Comparison of ENCODE assay signal across 15 mouse cellular contexts in the genomic region with DNA sequence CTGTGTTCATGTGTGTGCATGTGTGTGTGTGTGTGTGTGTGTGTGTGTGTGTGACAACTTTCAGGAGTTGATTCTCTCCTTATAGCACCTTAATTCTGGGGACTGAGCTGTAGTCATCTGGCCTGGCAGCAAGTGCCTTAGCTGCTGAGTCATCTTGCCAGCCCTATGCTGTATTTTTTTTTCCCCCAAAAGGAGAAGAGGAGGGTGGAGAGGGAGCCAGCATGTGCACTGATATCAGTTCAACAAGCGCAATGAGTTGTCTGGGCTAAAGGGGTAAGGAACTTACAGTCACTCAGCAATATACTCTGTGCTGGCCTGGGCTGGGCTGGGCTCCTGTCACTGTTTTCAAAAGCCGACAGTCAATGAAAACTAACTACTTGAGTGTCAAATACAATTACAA. TPM values are rescaled to one million over a fixed set of nuclear protein-coding genes. Genes with fewer than 3 reads are reported as not detected.
DNase-seq lines count a peak whose midpoint lies in the region; ATAC-seq lines count a peak whose summit lies in the region.
"Had no signal": no experiment of that assay in that cellular context is flagged by ENCODE, and none has a peak within 500 bp of the region (broad histone marks: within the 10 kb centered on the region; RNA-seq: fewer than 3 reads in every experiment).

No protein-coding gene starts in this region.

- H3K4me3 ChIP-seq in hindbrain, embryonic 11.5 days (ENCODE audit: low read depth, low read length), result no peak overlapping the region
- H3K4me3 ChIP-seq: midbrain, embryonic 10.5 days; neural tube, embryonic 12.5 days had no signal

- WGBS in hindbrain, embryonic 11.5 days, result 90% methylated on average over 2 of the region's 2 CpGs

- no peaks in the 10 kb centered on the region for H3K4me1 ChIP-seq in hindbrain, embryonic 11.5 days (replicated peaks; ENCODE audit: control insufficient read depth, insufficient read depth, low read length)
- H3K4me1 ChIP-seq: neural tube, embryonic 12.5 days had no signal

- no peaks in the 10 kb centered on the region for H3K36me3 ChIP-seq in hindbrain, embryonic 11.5 days (ENCODE audit: control insufficient read depth, insufficient read depth, low read length)
- H3K36me3 ChIP-seq: midbrain, embryonic 10.5 days; neural tube, embryonic 12.5 days had no signal

- no peaks in the 10 kb centered on the region for H3K27me3 ChIP-seq in hindbrain, embryonic 11.5 days (ENCODE audit: control insufficient read depth, insufficient read depth, low read length)
- H3K27me3 ChIP-seq: neural tube, embryonic 12.5 days had no signal

- DNase-seq in frontal cortex, postnatal 10 days (ENCODE audit: low spot score in 2 of 2), result no peak
- peak; percentile 9 for DNase-seq in urinary bladder, postnatal 14 days (ENCODE audit: low spot score)
- DNase-seq in urinary bladder, adult 2 months (ENCODE audit: low spot score), result no peak
- DNase-seq in liver, result peak; percentile 79
- no peak for DNase-seq in natural killer cell, adult 2 months (ENCODE audit: low spot score in 2 of 2)
- DNase-seq in cerebellum, adult 11-12 months, result no peak
- no peak for DNase-seq in hindbrain, embryonic 11.5 days (ENCODE audit: low spot score)
- DNase-seq: embryo, embryonic 11 days; layer of hippocampus, postnatal 36 days had no signal

- peak; percentile 73; the same call in 1 of the 2 replicates for ATAC-seq in frontal cortex, adult (ENCODE audit: low TSS enrichment)
- no peak for ATAC-seq in hindbrain, embryonic 11.5 days (ENCODE audit: low FRiP score)

- H3K27ac ChIP-seq in hindbrain, embryonic 11.5 days (ENCODE audit: low read depth, low read length), result no peak overlapping the region
- H3K27ac ChIP-seq: hindbrain, embryonic 14.5 days; kidney, postnatal 0 days; midbrain, embryonic 10.5 days; neural tube, embryonic 12.5 days had no signal

- H3K9me3 ChIP-seq in hindbrain, embryonic 11.5 days (ENCODE audit: control insufficient read depth, low read length), result no peaks in the 10 kb centered on the region
- H3K9me3 ChIP-seq: midbrain, embryonic 10.5 days; neural tube, embryonic 12.5 days had no signal

- no peak overlapping the region for H3K9ac ChIP-seq in hindbrain, embryonic 11.5 days (ENCODE audit: low read depth, low read length)
- H3K9ac ChIP-seq: hindbrain, embryonic 14.5 days; neural tube, embryonic 12.5 days had no signal

- H3K4me2 ChIP-seq in hindbrain, embryonic 11.5 days (replicated peaks; ENCODE audit: low read depth, low read length), result no peak overlapping the region
- H3K4me2 ChIP-seq: hindbrain, embryonic 14.5 days; neural tube, embryonic 12.5 days had no signal

RNA-seq across cellular contexts. Expression of a gene that starts 16.5 kb away (rescaled TPM):
- 44.5 and 55.8 TPM in 2 replicates for polyA plus RNA-seq in urinary bladder, adult 2 months (2012; rRNA removed)
- 87.4 and 94.3 TPM in 2 replicates for polyA plus RNA-seq in hindbrain, embryonic 11.5 days (2014; fragmentation: Nextera tagmentation; extraction: Ambion mirVana)

RNA-seq across cellular contexts. Expression of a gene that starts 43.0 kb away (rescaled TPM):
- 0.96 and 1.9 TPM in 2 replicates for polyA plus RNA-seq in urinary bladder, adult 2 months (2012; rRNA removed)
- polyA plus RNA-seq in hindbrain, embryonic 11.5 days (2014; fragmentation: Nextera tagmentation; extraction: Ambion mirVana), result 0.22 TPM in 1 of 2 replicates, not detected in the other
- polyA plus RNA-seq: forebrain, embryonic 11.5 days; hindbrain, embryonic 14.5 days; kidney, postnatal 0 days; neural tube, embryonic 12.5 days had no signal

RNA-seq across cellular contexts. Expression of a gene that starts 52.1 kb away (rescaled TPM):
- polyA plus RNA-seq in urinary bladder, adult 2 months (2012; rRNA removed), result 8.1 and 8.6 TPM in 2 replicates
- polyA plus RNA-seq in hindbrain, embryonic 11.5 days (2014; fragmentation: Nextera tagmentation; extraction: Ambion mirVana), result 10.3 and 15.3 TPM in 2 replicates

Comparison
In these comparisons a context has a peak if more than half of its experiments do, and no peak if none do; other contexts are left out.
1. DNase-seq: peak in urinary bladder, postnatal 14 days (single experiment) and liver (single experiment); none in frontal cortex, postnatal 10 days (0 of 2), urinary bladder, adult 2 months (single experiment), natural killer cell, adult 2 months (0 of 2), cerebellum, adult 11-12 months (single experiment) and hindbrain, embryonic 11.5 days (single experiment).